Mouse (Mus musculus) R1 (cell line): Measurements from ENCODE around the gene Bub1b.
"Not testable (repeated sequence)": the region's sequence is repeated elsewhere in the genome, so short reads cannot be mapped to it uniquely, and the experiment has no call there.

Experiments
- DNase-seq: peaks from one replicate; pipeline ENCODE4 v3.0.0-alpha.2; 2018; ENCODE audit warnings: low read depth, low spot score

Gene Bub1b

GRCm38 (mm10) chr2:118597673-118598568 is at the start of gene Bub1b:
Bub1b (plus strand) TSS chr2:118598211.
- peak; percentile 97 for DNase-seq

- DNase-seq, result peak; percentile 75
Measured at GRCm38 (mm10) chr2:118548421-118549221, 49.4 kb upstream of the Bub1b start.

- peak; percentile 99 for DNase-seq
Measured at GRCm38 (mm10) chr2:118549507-118550473, 48.2 kb upstream of the Bub1b start, which contains the start of gene Bmf. Bmf (minus strand) TSS chr2:118549687.

GRCm38 (mm10) chr2:118551606-118552005 is 46.4 kb upstream of the Bub1b start:
- DNase-seq, result peak; percentile 84

- not testable (repeated sequence) for DNase-seq
Measured at GRCm38 (mm10) chr2:118554356-118554990, 43.5 kb upstream of the Bub1b start.

GRCm38 (mm10) chr2:118558426-118558825 is 39.6 kb upstream of the Bub1b start:
- no peak for DNase-seq

GRCm38 (mm10) chr2:118562015-118562414 is 36.0 kb upstream of the Bub1b start:
- DNase-seq, result peak; percentile 17

GRCm38 (mm10) chr2:118562431-118562830 is 35.6 kb upstream of the Bub1b start:
- no peak for DNase-seq

- DNase-seq, result no peak
Measured at GRCm38 (mm10) chr2:118567179-118567578, 30.8 kb upstream of the Bub1b start.

- no peak for DNase-seq
Measured at GRCm38 (mm10) chr2:118570939-118571338, 27.1 kb upstream of the Bub1b start.

- no peak for DNase-seq
Measured at GRCm38 (mm10) chr2:118572183-118572836, 25.7 kb upstream of the Bub1b start.

- no peak for DNase-seq
Measured at GRCm38 (mm10) chr2:118573135-118573534, 24.9 kb upstream of the Bub1b start.

- DNase-seq, result no peak
Measured at GRCm38 (mm10) chr2:118586013-118586412, 12.0 kb upstream of the Bub1b start.

GRCm38 (mm10) chr2:118587686-118588085 is 10.3 kb upstream of the Bub1b start:
- DNase-seq, result peak; percentile 89

GRCm38 (mm10) chr2:118591083-118591482 is 6.9 kb upstream of the Bub1b start:
- DNase-seq, result peak; percentile 17

- DNase-seq, result no peak
Measured at GRCm38 (mm10) chr2:118599087-118599486, 1.1 kb downstream of the Bub1b start.

- no peak for DNase-seq
Measured at GRCm38 (mm10) chr2:118601599-118602263, 3.7 kb downstream of the Bub1b start.

- no peak for DNase-seq
Measured at GRCm38 (mm10) chr2:118604091-118604490, 6.1 kb downstream of the Bub1b start.

GRCm38 (mm10) chr2:118606032-118606431 is 8.0 kb downstream of the Bub1b start:
- DNase-seq, result peak; percentile 73

- peak; percentile 61 for DNase-seq
Measured at GRCm38 (mm10) chr2:118606976-118607375, 9.0 kb downstream of the Bub1b start.
